Comparison of ENCODE assay signal across 9 mouse cellular contexts in the genomic region with DNA sequence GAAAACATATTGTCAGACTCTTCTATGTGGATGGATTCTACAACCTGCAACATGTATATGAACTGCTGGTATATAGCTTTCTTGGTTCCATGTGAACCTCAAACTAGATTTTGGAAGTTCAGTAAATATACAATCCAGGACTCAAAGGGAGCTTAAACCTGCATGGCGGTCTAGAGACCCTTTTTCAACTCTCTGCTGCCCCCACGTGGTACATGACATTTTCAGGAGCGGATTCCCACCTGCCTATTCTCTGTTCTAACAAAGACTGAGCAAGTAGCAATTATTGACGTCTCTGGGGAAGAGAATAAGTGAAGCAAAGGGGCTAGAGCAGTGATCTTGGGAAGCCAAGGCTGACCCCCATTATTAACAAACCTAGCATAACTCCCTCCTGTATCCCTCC.
DNase-seq lines count a peak whose midpoint lies in the region; ATAC-seq and TF ChIP-seq lines count a peak whose summit lies in the region.
"Had no signal": no experiment of that assay in that cellular context is flagged by ENCODE, and none has a peak within 500 bp of the region (broad histone marks: within the 10 kb centered on the region; RNA-seq: fewer than 3 reads in every experiment).

No protein-coding gene starts in this region.

- no peak overlapping the region for H3K4me2 ChIP-seq in midbrain, embryonic 14.5 days (ENCODE audit: low read length)
- H3K4me2 ChIP-seq: embryonic facial prominence, embryonic 12.5 days had no signal

- H3K4me1 ChIP-seq in lung, adult 2 months (ENCODE audit: control insufficient read depth, insufficient read depth, low read length) = no peaks in the 10 kb centered on the region
- peaks cover 11% of the 10 kb centered on the region; the same call in 1 of the 2 replicates for H3K4me1 ChIP-seq in midbrain, embryonic 14.5 days (ENCODE audit: control insufficient read depth, insufficient read depth, low read length)
- H3K4me1 ChIP-seq: embryonic facial prominence, embryonic 12.5 days had no signal

- H3K9me3 ChIP-seq in midbrain, embryonic 14.5 days (ENCODE audit: control insufficient read depth, low read length) = no peaks in the 10 kb centered on the region
- H3K9me3 ChIP-seq: embryonic facial prominence, embryonic 12.5 days had no signal

- no peak for TF ChIP-seq CTCF in lung, adult 2 months (IDR thresholded peaks at IDR 0.05; ENCODE audit: insufficient read depth, low read length)

- peak; percentile 26 for DNase-seq in lung, adult 2 months
- no peak for DNase-seq in lung, postnatal 25 days (ENCODE audit: low spot score)
- peak; percentile 42 to 50 for DNase-seq in adrenal gland, postnatal 36 days
- peak; percentile 74 for DNase-seq in embryo, embryonic 11 days
- DNase-seq in layer of hippocampus, postnatal 14 days (ENCODE audit: low spot score in 2 of 2) = peak; percentile 56 to 59
- peak; percentile 87 for DNase-seq in midbrain, embryonic 14.5 days
- DNase-seq in c-Kit-positive CD71-positive TER-119-positive erythroid progenitor cells, embryonic 14.5 days (ENCODE audit: low spot score) = no peak

- no peaks in the 10 kb centered on the region for H3K36me3 ChIP-seq in midbrain, embryonic 14.5 days (ENCODE audit: control insufficient read depth, insufficient read depth, low read length)
- H3K36me3 ChIP-seq: embryonic facial prominence, embryonic 12.5 days had no signal

- no peaks in the 10 kb centered on the region for H3K27me3 ChIP-seq in midbrain, embryonic 14.5 days (ENCODE audit: control insufficient read depth, insufficient read depth, low read length)
- H3K27me3 ChIP-seq: embryonic facial prominence, embryonic 12.5 days had no signal

- H3K4me3 ChIP-seq in lung, adult 2 months (replicated peaks; ENCODE audit: extremely low read depth, low read depth, low read length) = no peak overlapping the region
- H3K4me3 ChIP-seq in midbrain, embryonic 14.5 days (replicated peaks; ENCODE audit: low read depth, low read length) = no peak overlapping the region
- H3K4me3 ChIP-seq: embryonic facial prominence, embryonic 12.5 days had no signal

- H3K27ac ChIP-seq in midbrain, embryonic 14.5 days (replicated peaks; ENCODE audit: low read depth, low read length) = no peak overlapping the region
- H3K27ac ChIP-seq: embryonic facial prominence, embryonic 12.5 days had no signal

- no peak for ATAC-seq in midbrain, embryonic 14.5 days (ENCODE audit: low FRiP score, low TSS enrichment)
- no peak for ATAC-seq in activated CD4-positive, CD25-positive, alpha-beta regulatory T cell, adult 4 months

- WGBS in lung, adult 2 months = 22% methylated on average over 4 of the region's 4 CpGs
- WGBS in midbrain, embryonic 14.5 days = 11% methylated on average over 4 of the region's 4 CpGs

- no peak overlapping the region for H3K9ac ChIP-seq in midbrain, embryonic 14.5 days (replicated peaks; ENCODE audit: low read length)
- H3K9ac ChIP-seq: embryonic facial prominence, embryonic 12.5 days had no signal

- TF ChIP-seq POLR2A in lung, adult 2 months (IDR thresholded peaks at IDR 0.05; ENCODE audit: borderline replicate concordance, extremely low read depth, low read depth, low read length) = no peak

Comparison
In these comparisons a context has a peak if more than half of its experiments do, and no peak if none do; other contexts are left out.
1. DNase-seq: peak in lung, adult 2 months (single experiment), adrenal gland, postnatal 36 days (2 of 2), embryo, embryonic 11 days (single experiment), layer of hippocampus, postnatal 14 days (2 of 2) and midbrain, embryonic 14.5 days (single experiment); none in lung, postnatal 25 days (single experiment) and c-Kit-positive CD71-positive TER-119-positive erythroid progenitor cells, embryonic 14.5 days (single experiment).